Mouse (Mus musculus) midbrain, embryonic 14.5 days (tissue): ENCODE measurements around the gene Rfesd. TPM values are rescaled to one million over a fixed set of nuclear protein-coding genes. Genes with fewer than 3 reads are reported as not detected.

Experiments used
- ATAC-seq: fragments of 200-750 bp; cut with Nextera tagmentation; 2 replicates; pipeline ENCODE4 v1.8.0; 2017; ENCODE audit warnings: moderate number of reproducible peaks, moderate library complexity; ENCODE audit not compliant: low FRiP score, low TSS enrichment
- DNase-seq: peaks from one replicate; pipeline ENCODE4 v3.0.0-alpha.2; 2015
- H3K27ac ChIP-seq: fragments of 300-500 bp; sonication (generic); replicated peaks from 2 replicates; pipeline ENCODE4 v1.5.1; 2014; ENCODE audit warnings: mild to moderate bottlenecking, low read depth, low read length, moderate library complexity
- H3K27me3 ChIP-seq: fragments of 300-500 bp; sonication (generic); 2 replicates; pipeline ENCODE4 v1.6.1; 2014; ENCODE audit warnings: low read length, control low read depth, mixed read lengths; ENCODE audit not compliant: control insufficient read depth, insufficient read depth
- H3K36me3 ChIP-seq: fragments of 300-500 bp; sonication (generic); 2 replicates; pipeline ENCODE4 v1.6.1; 2014; ENCODE audit warnings: low read length, control low read depth; ENCODE audit not compliant: control insufficient read depth, insufficient read depth
- H3K4me1 ChIP-seq: fragments of 300-500 bp; sonication (generic); 2 replicates; pipeline ENCODE4 v1.6.1; 2014; ENCODE audit warnings: mild to moderate bottlenecking, antibody characterized with exemption, low read length, control low read depth; ENCODE audit not compliant: control insufficient read depth, insufficient read depth
- H3K4me2 ChIP-seq: fragments of 300-500 bp; sonication (generic); 2 replicates; pipeline ENCODE4 v1.6.1; 2014; ENCODE audit warnings: mild to moderate bottlenecking, low read length, moderate library complexity
- H3K4me3 ChIP-seq: fragments of 300-500 bp; sonication (generic); replicated peaks from 2 replicates; pipeline ENCODE4 v1.5.1; 2014; ENCODE audit warnings: low read depth, low read length
- H3K9ac ChIP-seq: fragments of 300-500 bp; sonication (generic); replicated peaks from 2 replicates; pipeline ENCODE4 v1.6.1; 2014; ENCODE audit warnings: mild to moderate bottlenecking, low read length, moderate library complexity
- H3K9me3 ChIP-seq: fragments of 300-500 bp; sonication (generic); 2 replicates; pipeline ENCODE4 v1.6.1; 2016; ENCODE audit warnings: low read length, control low read depth, mixed read lengths; ENCODE audit not compliant: control insufficient read depth
- WGBS: fragments of 180-500 bp; shearing (Covaris S2); extraction: QIAGEN DNeasy Blood & Tissue Kit; methylation state at CpG from one replicate; pipeline ENCODE4 v1.1.7; 2014; 5-methylcytosine and 5-hydroxymethylcytosine counted together
- polyA plus RNA-seq: library from polyadenylated mRNA; unstranded; fragments of >200 nt; fragmentation: Nextera tagmentation; extraction: Ambion mirVana; gene quantifications from 2 replicates; pipeline ENCODE4 v1.2.1, GENCODE M21; 2014

Gene Rfesd
- polyA plus RNA-seq, 1 experiment from 2014 or later, result 24.1 TPM

GRCm38 (mm10) chr13:75966850-75967249 is 51.7 kb downstream of the Rfesd start, which contains the start of gene Spata9:
TSS of gene Spata9 (plus strand) at chr13:75967150.
- H3K27ac ChIP-seq, result no peak within 1 kb of the TSS
- 72% methylated on average over 1 of the region's 1 CpGs for WGBS
- no peak within 1 kb of the TSS for H3K4me2 ChIP-seq
- ATAC-seq, result no peak
- H3K36me3 ChIP-seq, result no peaks in the 10 kb centered on the region
- H3K27me3 ChIP-seq, result no peaks in the 10 kb centered on the region
- no peaks in the 10 kb centered on the region for H3K4me1 ChIP-seq
- DNase-seq, result no peak
- H3K9ac ChIP-seq, result no peak within 1 kb of the TSS
- no peak within 1 kb of the TSS for H3K4me3 ChIP-seq
- H3K9me3 ChIP-seq, result 0 out of 2 replicates have a peak, but pooled peaks cover 10% of the 10 kb centered on the region

GRCm38 (mm10) chr13:75955357-75955992 is 63.0 kb downstream of the Rfesd start:
- no peak for ATAC-seq
- no peak for DNase-seq
- Histone ChIP-seq H3K4me2 (no peak overlapping the region), H3K27me3 (no peaks in the 10 kb centered on the region), H3K27ac (no peak overlapping the region), H3K9ac (no peak overlapping the region), H3K36me3 (no peaks in the 10 kb centered on the region), H3K4me1 (no peaks in the 10 kb centered on the region), H3K4me3 (no peak overlapping the region), H3K9me3 (no peaks in the 10 kb centered on the region)

Other genes starting within 250 kb of the Rfesd start
- gene Glrx, start 178.9 kb downstream of the Rfesd start, polyA plus RNA-seq, result 40.7 and 48.3 TPM in 2 replicates
- gene Rhobtb3, start 74.8 kb downstream of the Rfesd start, polyA plus RNA-seq, result 28.4 and 40.6 TPM in 2 replicates
- gene Spata9, start 51.6 kb downstream of the Rfesd start, polyA plus RNA-seq, result 3.5 TPM in 2 replicates
- gene Gpr150, start 38.3 kb upstream of the Rfesd start, polyA plus RNA-seq, result 1.2 and 2.2 TPM in 2 replicates
- gene Arsk, start 79.9 kb upstream of the Rfesd start, polyA plus RNA-seq, result 4.6 and 4.8 TPM in 2 replicates
- gene Ttc37, start 80.0 kb upstream of the Rfesd start, polyA plus RNA-seq, result 12.3 and 16.1 TPM in 2 replicates